Mouse (Mus musculus) stomach, postnatal 0 days (tissue): Measurements from ENCODE around the gene C9orf72. TPM values are rescaled to one million over a fixed set of nuclear protein-coding genes. Genes with fewer than 3 reads are reported as not detected.

Source experiments
- ATAC-seq: fragments of 200-750 bp; cut with Nextera tagmentation; 2 replicates; pipeline ENCODE4 v1.8.0; 2017; ENCODE audit not compliant: low FRiP score, low TSS enrichment
- DNase-seq: peaks from one replicate; pipeline ENCODE4 v3.0.0-alpha.2; 2016; ENCODE audit warnings: low spot score
- H3K27ac ChIP-seq: fragments of 300-500 bp; sonication (generic); replicated peaks from 2 replicates; pipeline ENCODE4 v1.5.1; 2014; ENCODE audit warnings: mild to moderate bottlenecking, control low read depth
- H3K27me3 ChIP-seq: fragments of 300-500 bp; sonication (generic); 2 replicates; pipeline ENCODE4 v1.6.1; 2014; ENCODE audit warnings: low read length; ENCODE audit not compliant: control insufficient read depth, insufficient read depth
- H3K36me3 ChIP-seq: fragments of 300-500 bp; sonication (generic); 2 replicates; pipeline ENCODE4 v1.6.1; 2014; ENCODE audit warnings: low read length, mixed read lengths; ENCODE audit not compliant: control insufficient read depth, insufficient read depth
- H3K4me1 ChIP-seq: fragments of 300-500 bp; sonication (generic); replicated peaks from 2 replicates; pipeline ENCODE4 v1.6.1; 2014; ENCODE audit warnings: antibody characterized with exemption; ENCODE audit not compliant: control insufficient read depth, insufficient read depth
- H3K4me2 ChIP-seq: fragments of 300-500 bp; sonication (generic); replicated peaks from 2 replicates; pipeline ENCODE4 v1.6.1; 2014; ENCODE audit warnings: low read depth, mild to moderate bottlenecking, control low read depth, moderate library complexity
- H3K4me3 ChIP-seq: fragments of 300-500 bp; sonication (generic); 2 replicates; pipeline ENCODE4 v1.5.1; 2014; ENCODE audit warnings: low read depth, low read length, control low read depth
- H3K9ac ChIP-seq: fragments of 300-500 bp; sonication (generic); 2 replicates; pipeline ENCODE4 v1.6.1; 2014; ENCODE audit warnings: mild to moderate bottlenecking, low read length, control low read depth, mixed read lengths
- H3K9me3 ChIP-seq: fragments of 300-500 bp; sonication (generic); 2 replicates; pipeline ENCODE4 v1.6.1; 2016; ENCODE audit warnings: low read length; ENCODE audit not compliant: control insufficient read depth
- CTCF ChIP-seq: IDR thresholded peaks from 2 replicates; pipeline ENCODE4 v1.5.1; 2016; ENCODE audit warnings: antibody characterized with exemption, low read depth, mild to moderate bottlenecking, moderate library complexity
- EP300 ChIP-seq: optimal IDR thresholded peaks from 2 replicates; pipeline ENCODE3; 2016; ENCODE audit warnings: antibody characterized with exemption
- whole genome bisulfite sequencing: fragments of 180-500 bp; shearing (Covaris S2); extraction: QIAGEN DNeasy Blood & Tissue Kit; methylation state at CpG from one replicate; pipeline ENCODE4 v1.1.7; 2014; 5-methylcytosine and 5-hydroxymethylcytosine counted together
- polyA plus RNA-seq: library from polyadenylated mRNA; unstranded; fragments of >200 nt; fragmentation: Nextera tagmentation; extraction: Ambion mirVana; gene quantifications from 2 replicates; pipeline ENCODE4 v1.2.1, GENCODE M21; 2015

C9orf72 gene
- polyA plus RNA-seq, 1 experiment from 2014 or later = 7.2 TPM

DNA sequence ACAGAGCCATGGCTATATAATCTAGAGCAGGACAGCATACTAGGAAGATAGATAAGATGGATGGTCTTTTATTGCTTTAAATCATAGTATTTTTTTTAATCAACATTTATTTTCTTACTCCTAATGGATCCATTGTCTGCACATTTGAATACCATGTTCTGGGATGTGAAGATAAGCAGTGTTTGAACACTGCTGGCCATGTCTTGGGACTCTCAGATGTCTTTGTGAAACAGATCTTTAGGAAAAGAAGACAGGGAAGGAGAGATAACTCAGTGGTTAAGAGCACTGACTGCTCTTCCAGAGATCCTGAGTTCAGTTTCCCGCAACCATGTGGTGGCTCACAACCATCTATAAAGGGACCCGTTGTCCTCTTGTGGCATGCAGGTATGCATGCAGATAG lies 10.3 kb upstream of the C9orf72 start:
- H3K4me3 ChIP-seq = no peak overlapping the region
- TF ChIP-seq EP300 (no peak), CTCF (no peak)
- no peaks in the 10 kb centered on the region for H3K9me3 ChIP-seq
- H3K36me3 ChIP-seq = no peaks in the 10 kb centered on the region
- no peak overlapping the region for H3K27ac ChIP-seq
- H3K27me3 ChIP-seq = no peaks in the 10 kb centered on the region
- H3K4me1 ChIP-seq = no peaks in the 10 kb centered on the region
- no peak overlapping the region for H3K9ac ChIP-seq
- WGBS = 93% methylated on average over 2 of the region's 2 CpGs
- DNase-seq (no peak), ATAC-seq (no peak)
- no peak overlapping the region for H3K4me2 ChIP-seq

DNA sequence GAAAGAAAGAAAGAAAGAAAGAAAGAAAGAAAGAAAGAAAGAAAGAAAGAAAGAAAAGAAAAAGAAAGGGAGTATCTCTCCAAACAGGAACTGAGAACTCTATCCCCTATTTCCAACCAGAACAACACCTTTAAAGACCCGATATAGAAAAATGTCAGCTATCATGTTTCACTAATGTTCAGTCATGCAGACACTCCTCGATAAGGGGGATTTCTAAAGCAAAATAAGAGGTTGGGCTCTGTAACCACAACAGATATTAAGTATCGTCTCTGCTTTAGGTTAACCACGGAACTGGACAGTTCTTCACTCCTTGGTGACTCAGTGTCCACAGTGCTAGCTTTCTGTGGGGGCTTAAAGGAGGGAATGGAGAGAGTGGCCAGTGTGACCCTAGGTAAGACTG lies 2.3 kb upstream of the C9orf72 start:
- Histone ChIP-seq H3K4me3 (no peak overlapping the region), H3K27ac (no peak overlapping the region), H3K4me2 (no peak overlapping the region), H3K9ac (no peak overlapping the region), H3K36me3 (no peaks in the 10 kb centered on the region), H3K27me3 (no peaks in the 10 kb centered on the region), H3K9me3 (no peaks in the 10 kb centered on the region), H3K4me1 (no peaks in the 10 kb centered on the region)
- ATAC-seq (no peak), DNase-seq (no peak)
- WGBS = 64% methylated on average over 4 of the region's 4 CpGs
- TF ChIP-seq EP300 = no peak
- TF ChIP-seq CTCF = no peak

DNA sequence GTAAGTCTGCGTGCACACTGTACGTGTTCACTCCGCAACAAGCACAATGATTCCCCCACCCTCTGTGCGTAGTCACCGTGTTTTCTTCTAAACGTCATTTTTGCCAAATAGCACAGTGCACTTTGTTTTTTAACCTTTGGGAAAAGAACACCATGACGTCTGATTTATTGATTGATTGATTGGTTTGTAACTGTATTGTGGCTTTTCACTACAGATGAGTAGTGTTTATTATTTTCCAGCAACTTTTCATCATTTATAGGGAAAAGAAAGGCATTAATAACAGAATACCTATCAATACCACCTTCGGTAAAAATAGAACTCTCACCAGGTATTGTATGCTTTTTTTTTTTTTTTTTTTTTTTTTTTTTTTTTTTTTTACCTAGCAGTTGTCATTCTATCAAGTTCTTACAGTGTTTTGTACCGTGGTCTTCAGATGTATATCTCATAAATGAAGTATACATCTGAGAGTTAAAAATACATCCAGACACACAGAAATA lies 569 bp upstream of the C9orf72 start:
- no peak for DNase-seq

DNA sequence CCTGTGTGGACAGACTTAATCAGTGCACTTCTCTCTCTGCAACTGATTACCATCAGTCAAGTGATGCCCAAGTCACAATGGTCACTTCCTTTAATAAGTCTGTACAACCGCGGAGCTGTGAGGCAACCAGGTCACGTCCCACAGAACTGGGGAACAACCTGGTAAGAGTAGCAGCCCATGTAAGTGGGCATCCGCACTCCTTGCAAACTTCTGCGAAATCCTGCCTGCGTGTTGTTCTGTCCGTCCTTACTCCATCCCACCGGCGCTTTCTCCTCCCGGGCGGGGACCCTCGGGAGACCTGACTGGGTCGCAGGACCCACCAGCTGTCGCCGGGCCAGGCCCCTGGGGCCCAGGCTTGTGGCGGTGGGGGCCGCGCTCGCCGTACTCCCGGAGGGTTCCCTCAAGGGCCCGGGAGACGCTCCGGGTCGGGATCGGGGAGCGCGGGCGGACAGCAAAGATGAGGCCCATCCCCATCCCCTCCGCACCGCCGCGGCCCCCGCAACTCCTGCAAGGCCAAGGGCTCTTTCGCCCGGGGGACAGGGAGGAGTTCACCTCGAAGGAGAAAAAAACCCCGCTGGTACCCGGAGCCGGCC lies 738 bp downstream of the C9orf72 start:
- H3K4me2 ChIP-seq = peak overlapping the region; percentile 89
- peak; percentile 19 for ATAC-seq
- H3K9ac ChIP-seq = peak overlapping the region; percentile 84
- under 1% methylated on average over 35 of the region's 40 CpGs for WGBS
- H3K4me1 ChIP-seq = no peaks in the 10 kb centered on the region
- TF ChIP-seq CTCF = no peak
- no peak for TF ChIP-seq EP300
- no peaks in the 10 kb centered on the region for H3K9me3 ChIP-seq
- H3K4me3 ChIP-seq = peak overlapping the region; percentile 89
- H3K36me3 ChIP-seq = no peaks in the 10 kb centered on the region
- H3K27ac ChIP-seq = peak overlapping the region; percentile 49; the same call in 1 of the 2 replicates
- no peaks in the 10 kb centered on the region for H3K27me3 ChIP-seq
- DNase-seq = no peak

More for the DNA sequence above, 569 bp upstream of the C9orf72 start:
- H3K4me2 ChIP-seq = peak overlapping the region; percentile 89
- H3K4me3 ChIP-seq = peak overlapping the region; percentile 89
- H3K27me3 ChIP-seq = no peaks in the 10 kb centered on the region
- H3K27ac ChIP-seq = peak overlapping the region; percentile 79
- ATAC-seq = peak; percentile 78; the same call in 1 of the 2 replicates
- TF ChIP-seq CTCF = no peak
- no peak for TF ChIP-seq EP300
- WGBS = 9% methylated on average over 9 of the region's 9 CpGs
- H3K9ac ChIP-seq = peak overlapping the region; percentile 66
- no peaks in the 10 kb centered on the region for H3K36me3 ChIP-seq
- no peaks in the 10 kb centered on the region for H3K4me1 ChIP-seq
- no peaks in the 10 kb centered on the region for H3K9me3 ChIP-seq

DNA sequence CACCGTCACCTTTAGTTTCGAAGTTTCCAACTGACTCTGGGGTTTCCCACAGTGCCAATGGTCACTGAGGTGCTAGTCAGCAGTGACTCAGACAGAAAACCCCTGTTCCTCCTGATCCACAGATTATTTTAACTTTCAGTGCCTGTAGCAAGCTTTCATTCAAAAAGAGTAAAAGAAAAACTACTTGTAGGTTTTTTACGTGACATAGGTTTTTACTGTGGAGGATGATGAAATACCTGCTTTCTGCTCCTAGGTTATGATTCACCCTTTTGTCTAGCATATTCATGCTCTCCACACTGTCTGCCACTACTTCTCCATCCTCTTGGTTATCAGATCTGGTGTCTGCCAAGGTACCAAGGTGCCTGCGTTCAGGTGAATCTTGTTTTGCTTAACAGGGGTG lies 1.9 kb downstream of the C9orf72 start:
- TF ChIP-seq CTCF = no peak
- no peak for TF ChIP-seq EP300
- Histone ChIP-seq H3K4me1 (no peaks in the 10 kb centered on the region), H3K9ac (no peak overlapping the region), H3K4me3 (no peak overlapping the region), H3K36me3 (no peaks in the 10 kb centered on the region), H3K9me3 (no peaks in the 10 kb centered on the region), H3K27me3 (no peaks in the 10 kb centered on the region), H3K4me2 (no peak overlapping the region), H3K27ac (no peak overlapping the region)
- ATAC-seq (no peak), DNase-seq (no peak)
- WGBS = 81% methylated on average over 4 of the region's 4 CpGs

DNA sequence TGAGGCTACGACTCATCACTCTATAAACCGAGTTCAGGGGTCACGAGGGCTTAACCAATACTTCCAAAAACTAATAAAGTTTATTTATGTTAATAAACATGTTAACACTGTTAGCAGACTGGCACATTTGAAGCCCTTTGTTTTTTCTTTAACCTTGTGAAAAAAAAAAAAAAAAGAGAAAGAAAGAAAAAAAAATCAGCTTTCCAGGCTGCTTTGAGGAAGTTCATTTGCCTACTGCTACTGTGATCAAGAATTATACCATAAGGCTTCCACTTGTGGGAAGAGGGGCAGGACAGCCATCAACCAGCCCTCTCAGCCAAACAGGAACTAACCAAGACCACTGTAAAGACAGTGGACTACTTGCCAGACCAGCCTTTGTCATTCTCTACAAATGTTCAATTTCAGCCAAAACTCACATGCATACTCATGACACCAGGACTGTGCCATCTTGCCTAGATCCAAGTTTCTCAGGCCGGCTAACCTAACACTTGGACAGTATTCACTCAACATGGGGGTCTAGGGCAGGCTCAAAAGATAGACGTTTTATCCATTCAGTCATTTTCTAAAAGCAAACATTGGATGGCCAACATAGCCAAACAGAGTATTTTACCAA lies 2.5 kb downstream of the C9orf72 start:
- ATAC-seq = no peak

More for the DNA sequence above, 2.5 kb downstream of the C9orf72 start:
- Histone ChIP-seq H3K4me2 (no peak overlapping the region), H3K27me3 (no peaks in the 10 kb centered on the region), H3K36me3 (no peaks in the 10 kb centered on the region), H3K9ac (no peak overlapping the region), H3K4me1 (no peaks in the 10 kb centered on the region), H3K9me3 (no peaks in the 10 kb centered on the region), H3K27ac (no peak overlapping the region), H3K4me3 (no peak overlapping the region)
- TF ChIP-seq EP300 (no peak), CTCF (no peak)
- WGBS = 78% methylated on average over 5 of the region's 5 CpGs
- DNase-seq = no peak
